Mouse (Mus musculus) erythroblast, adult 5-6 weeks (primary cell): Measurements from ENCODE around the gene Pla2g16. TPM values are rescaled to one million over a fixed set of nuclear protein-coding genes. Genes with fewer than 3 reads are reported as not detected.

Source experiments
- ATAC-seq: replicated peaks from 2 replicates; pipeline ENCODE4 v1.8.0; 2016; ENCODE audit warnings: moderate number of reproducible peaks, mild to moderate bottlenecking, moderate TSS enrichment, inconsistent platforms; ENCODE audit not compliant: poor library complexity, low FRiP score, severe bottlenecking
- total RNA-seq, 2 experiments: library from RNA; stranded (forward) in 1 of 2; stranded (reverse) in 1 of 2; fragments of 150-400 nt in 1 of 2; fragments of 200-764, 138-1000 nt in 1 of 2; gene quantifications; 2 replicates each; pipeline versions ENCODE4 v1.2.3 to v1.2.4; 2015 to 2017; ENCODE audit warnings: low replicate concordance in 2 of 2

The Pla2g16 gene
- total RNA-seq, 2 experiments from 2014 or later: 78.4 to 120 TPM

- ATAC-seq: no peak
Measured at GRCm38 (mm10) chr19:7606801-7607689, 49.8 kb downstream of the Pla2g16 start, which contains the start of gene Lgals12. Gene Lgals12, minus strand, starts transcription at chr19:7607193.

GRCm38 (mm10) chr19:7607690-7608201 lies 50.5 kb downstream of the Pla2g16 start:
- no peak for ATAC-seq

- no peak for ATAC-seq
Measured at GRCm38 (mm10) chr19:7611942-7612757, 54.9 kb downstream of the Pla2g16 start, which contains the start of gene Hrasls5. Gene Hrasls5, plus strand, starts transcription at chr19:7612541.

- no peak for ATAC-seq
Measured at GRCm38 (mm10) chr19:7613151-7613550, 55.9 kb downstream of the Pla2g16 start.

DNA sequence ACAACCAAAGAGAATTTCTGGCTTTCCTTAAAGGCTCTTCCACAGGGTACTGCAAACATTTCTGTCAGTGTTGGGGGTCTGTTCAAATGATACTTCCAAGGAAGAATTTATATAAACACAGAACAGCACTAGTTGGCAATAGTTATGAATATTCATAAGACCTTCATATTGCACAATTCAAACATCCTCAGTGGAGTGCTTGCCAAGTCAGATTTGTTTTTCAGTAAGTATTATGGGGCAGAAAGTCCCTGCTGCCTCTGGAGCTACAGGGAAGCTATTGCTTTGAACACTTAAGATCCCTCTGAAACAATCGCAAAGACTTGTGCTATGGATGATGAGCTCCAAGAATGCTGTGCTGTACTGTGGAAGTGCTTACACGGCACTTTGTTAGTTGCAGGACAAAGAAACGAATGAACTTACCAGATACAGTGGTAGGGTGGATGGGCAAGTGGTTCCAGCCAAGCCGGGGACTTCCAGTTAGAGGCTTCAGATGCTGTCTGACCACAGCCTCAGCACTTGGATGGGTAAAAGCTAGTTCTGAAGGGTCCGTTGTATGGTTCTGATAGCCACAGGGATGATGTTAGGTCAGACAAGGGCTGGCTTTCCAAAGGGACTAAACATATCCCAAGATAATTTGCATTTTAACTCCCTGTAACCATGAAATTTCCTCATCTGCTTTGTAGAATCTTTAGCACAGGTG lies 59.1 kb downstream of the Pla2g16 start:
- ATAC-seq: no peak

- ATAC-seq: no peak
Measured at GRCm38 (mm10) chr19:7617085-7617484, 59.8 kb downstream of the Pla2g16 start.

GRCm38 (mm10) chr19:7617696-7618095 lies 60.4 kb downstream of the Pla2g16 start:
- peak; percentile 72 for ATAC-seq

DNA sequence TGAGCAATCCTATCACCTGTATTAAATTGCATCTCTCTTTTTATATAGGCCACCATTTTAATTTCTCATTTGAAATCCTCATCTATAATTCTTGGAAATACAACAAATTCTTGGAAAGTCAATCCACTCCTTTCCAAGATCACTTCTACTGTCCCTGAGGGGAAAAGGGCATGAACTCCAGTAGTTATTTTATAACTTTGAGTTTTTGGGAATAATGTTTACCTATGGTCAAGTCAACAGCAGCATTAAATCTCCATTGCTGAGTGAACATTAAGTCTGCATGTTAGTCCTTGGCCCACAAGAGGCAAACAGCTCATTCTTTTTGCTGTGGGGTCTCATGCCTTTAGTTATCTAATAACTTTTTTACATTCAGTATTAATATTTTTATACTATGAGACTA lies 75.8 kb downstream of the Pla2g16 start:
- ATAC-seq: no peak

DNA sequence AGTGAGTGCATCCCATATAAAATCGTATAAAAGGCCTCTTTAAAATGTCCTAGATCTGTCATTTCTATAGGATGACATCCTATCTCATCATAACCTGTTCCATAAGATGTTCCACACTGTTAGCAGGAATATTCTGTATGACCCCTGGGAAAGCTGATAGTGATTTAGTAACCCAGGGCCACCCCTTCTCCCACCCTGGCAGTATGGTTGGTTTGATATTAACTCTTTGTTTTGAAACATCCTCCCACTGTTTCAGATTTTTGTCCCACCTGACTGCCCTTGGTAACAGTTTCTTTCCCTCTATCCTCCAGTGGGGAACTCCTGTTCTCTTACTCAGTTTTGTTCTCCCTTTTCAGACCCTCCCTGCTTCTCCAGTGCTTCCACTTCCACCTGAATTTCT lies 76.5 kb downstream of the Pla2g16 start:
- ATAC-seq: no peak

Other genes with a start within 250 kb of the Pla2g16 start
- gene Mark2, start 215.6 kb upstream of the Pla2g16 start, total RNA-seq (2015; ENCODE audit: low replicate concordance): 39.9 and 57.1 TPM in 2 replicates
- 19.4 and 48.1 TPM in 2 replicates for gene Mark2, start 215.6 kb upstream of the Pla2g16 start, total RNA-seq (2017; ENCODE audit: low replicate concordance)
- gene Spindoc, start 174.5 kb upstream of the Pla2g16 start, total RNA-seq (2015; ENCODE audit: low replicate concordance): 3.3 and 7.5 TPM in 2 replicates
- 0.09 TPM in 1 of 2 replicates, not detected in the other for gene Spindoc, start 174.5 kb upstream of the Pla2g16 start, total RNA-seq (2017; ENCODE audit: low replicate concordance)
- gene 2700081O15Rik, start 139.8 kb upstream of the Pla2g16 start, total RNA-seq (2015; ENCODE audit: low replicate concordance): 0.21 TPM in 1 of 2 replicates, not detected in the other
- gene 2700081O15Rik, start 139.8 kb upstream of the Pla2g16 start, total RNA-seq (2017; ENCODE audit: low replicate concordance): 0.34 and 0.70 TPM in 2 replicates
- gene Rtn3, start 74.2 kb upstream of the Pla2g16 start, total RNA-seq (2015; ENCODE audit: low replicate concordance): 85.3 and 86.7 TPM in 2 replicates
- 29.4 and 35.0 TPM in 2 replicates for gene Rtn3, start 74.2 kb upstream of the Pla2g16 start, total RNA-seq (2017; ENCODE audit: low replicate concordance)
- 16.9 and 17.3 TPM in 2 replicates for gene Atl3, start 63.4 kb upstream of the Pla2g16 start, total RNA-seq (2015; ENCODE audit: low replicate concordance)
- 21.1 and 25.5 TPM in 2 replicates for gene Atl3, start 63.4 kb upstream of the Pla2g16 start, total RNA-seq (2017; ENCODE audit: low replicate concordance)
- not detected in 2 replicates for gene Lgals12, start 49.7 kb downstream of the Pla2g16 start, total RNA-seq (2015; ENCODE audit: low replicate concordance)
- not detected in 2 replicates for gene Lgals12, start 49.7 kb downstream of the Pla2g16 start, total RNA-seq (2017; ENCODE audit: low replicate concordance)
- not detected in 2 replicates for gene Hrasls5, start 55.1 kb downstream of the Pla2g16 start, total RNA-seq (2015; ENCODE audit: low replicate concordance)
- gene Hrasls5, start 55.1 kb downstream of the Pla2g16 start, total RNA-seq (2017; ENCODE audit: low replicate concordance): 2.0 TPM in 1 of 2 replicates, not detected in the other
- gene Slc22a19, start 153.9 kb downstream of the Pla2g16 start, total RNA-seq (2015; ENCODE audit: low replicate concordance): not detected in 2 replicates
- not detected in 2 replicates for gene Slc22a19, start 153.9 kb downstream of the Pla2g16 start, total RNA-seq (2017; ENCODE audit: low replicate concordance)
- gene Slc22a26, start 245.2 kb downstream of the Pla2g16 start, total RNA-seq (2015; ENCODE audit: low replicate concordance): not detected in 2 replicates
- gene Slc22a26, start 245.2 kb downstream of the Pla2g16 start, total RNA-seq (2017; ENCODE audit: low replicate concordance): 0.17 TPM in 1 of 2 replicates, not detected in the other